Mouse (Mus musculus): Measurements from ENCODE around the gene Zfand2a. TPM values are rescaled to one million over a fixed set of nuclear protein-coding genes. Genes with fewer than 3 reads are reported as not detected.
A peak's percentile ranks its signal among the peaks of the same experiment; 100 is the strongest.

The Zfand2a gene
- 10 to 100 TPM; 20.6 to 21.5 TPM for total RNA-seq (2021)

- intact Hi-C loops (cut with DNase I), result loop anchor here (2.0 kb wide), 1 partner anchor 23 kb away; the partner anchor contains the start of gene 3110082I17Rik
Observed at GRCm38 (mm10) chr5:139484185-139484814, at the start of gene Zfand2a. Gene Zfand2a, minus strand, starts transcription at chr5:139484549.

GRCm38 (mm10) chr5:139528851-139529250 lies 44.5 kb upstream of the Zfand2a start:
- intact Hi-C loops (cut with DNase I), result no loop called here
- DNase-seq, result no peak

More at GRCm38 (mm10) chr5:139484185-139484814, at the start of gene Zfand2a:
- peak; percentile 99 to 100 for DNase-seq

GRCm38 (mm10) chr5:139521987-139522386 lies 37.6 kb upstream of the Zfand2a start:
- intact Hi-C loops (cut with DNase I), result no loop called here

GRCm38 (mm10) chr5:139520069-139520834 lies 35.9 kb upstream of the Zfand2a start:
- intact Hi-C loops (cut with DNase I), result no loop called here
- DNase-seq, result peak; percentile 82 to 87

More at GRCm38 (mm10) chr5:139521987-139522386, 37.6 kb upstream of the Zfand2a start:
- no peak for DNase-seq

GRCm38 (mm10) chr5:139516281-139516680 lies 31.9 kb upstream of the Zfand2a start:
- intact Hi-C loops (cut with DNase I), result no loop called here
- DNase-seq, result peak; percentile 46 to 48

GRCm38 (mm10) chr5:139512201-139512600 lies 27.9 kb upstream of the Zfand2a start:
- no peak for DNase-seq
- intact Hi-C loops (cut with DNase I), result no loop called here

- intact Hi-C loops (cut with DNase I), result loop anchor here (1.0 kb wide), 1 partner anchor 157 kb away; no protein-coding TSS in a partner anchor
- DNase-seq, result peak; percentile 30 to 43
Observed at GRCm38 (mm10) chr5:139510682-139511366, 26.5 kb upstream of the Zfand2a start.

- intact Hi-C loops (cut with DNase I), result loop anchor here (5.0 kb wide), 1 partner anchor 174 kb away; no protein-coding TSS in a partner anchor
- no peak for DNase-seq
Observed at GRCm38 (mm10) chr5:139506207-139506606, 21.9 kb upstream of the Zfand2a start.

- intact Hi-C loops (cut with DNase I), result loop anchor here (1.0 to 5.0 kb wide), 2 partner anchors 141 to 173 kb away; no protein-coding TSS in a partner anchor
- peak; percentile 79 to 91 for DNase-seq
Observed at GRCm38 (mm10) chr5:139505073-139505606, 20.8 kb upstream of the Zfand2a start.

- intact Hi-C loops (cut with DNase I), result loop anchor here (5.0 kb wide), 1 partner anchor 220 kb away; no protein-coding TSS in a partner anchor
- no peak for DNase-seq
Observed at GRCm38 (mm10) chr5:139502281-139502680, 17.9 kb upstream of the Zfand2a start.

- intact Hi-C loops (cut with DNase I), result no loop called here
- DNase-seq, result no peak
Observed at GRCm38 (mm10) chr5:139498791-139499190, 14.4 kb upstream of the Zfand2a start.

GRCm38 (mm10) chr5:139496939-139497338 lies 12.6 kb upstream of the Zfand2a start:
- intact Hi-C loops (cut with DNase I), result no loop called here
- DNase-seq, result no peak

GRCm38 (mm10) chr5:139495019-139495669 lies 10.8 kb upstream of the Zfand2a start:
- intact Hi-C loops (cut with DNase I), result no loop called here

GRCm38 (mm10) chr5:139493690-139494089 lies 9.3 kb upstream of the Zfand2a start:
- no peak for DNase-seq
- intact Hi-C loops (cut with DNase I), result no loop called here

More at GRCm38 (mm10) chr5:139495019-139495669, 10.8 kb upstream of the Zfand2a start:
- no peak for DNase-seq

- intact Hi-C loops (cut with DNase I), result no loop called here
- no peak for DNase-seq
Observed at GRCm38 (mm10) chr5:139491348-139491747, 7.0 kb upstream of the Zfand2a start.

GRCm38 (mm10) chr5:139490131-139490530 lies 5.8 kb upstream of the Zfand2a start:
- intact Hi-C loops (cut with DNase I), result no loop called here

GRCm38 (mm10) chr5:139483171-139483848 lies 1.0 kb downstream of the Zfand2a start:
- intact Hi-C loops (cut with DNase I), result no loop called here
- DNase-seq, result no peak

More at GRCm38 (mm10) chr5:139490131-139490530, 5.8 kb upstream of the Zfand2a start:
- no peak for DNase-seq

GRCm38 (mm10) chr5:139480406-139480805 lies 3.9 kb downstream of the Zfand2a start:
- intact Hi-C loops (cut with DNase I), result no loop called here
- DNase-seq, result no peak

- intact Hi-C loops (cut with DNase I), result no loop called here
- DNase-seq, result no peak
Observed at GRCm38 (mm10) chr5:139479088-139479487, 5.3 kb downstream of the Zfand2a start.

Measured in heart, postnatal 10 days (tissue).